Mouse (Mus musculus) forebrain, embryonic 14.5 days (tissue): Measurements from ENCODE around the gene Gm7030. TPM values are rescaled to one million over a fixed set of nuclear protein-coding genes. Genes with fewer than 3 reads are reported as not detected.

ENCODE experiments used
- polyA plus RNA-seq: library from polyadenylated mRNA; unstranded; fragments of >200 nt; fragmentation: Nextera tagmentation; extraction: Ambion mirVana; gene quantifications from 2 replicates; pipeline ENCODE4 v1.2.1, GENCODE M21; 2014

Gene Gm7030
- polyA plus RNA-seq, 1 experiment from 2014 or later: not detected

Other genes starting within 250 kb of the Gm7030 start
- 29.3 and 31.8 TPM in 2 replicates for gene Dhx16, start 249.6 kb downstream of the Gm7030 start, polyA plus RNA-seq
- 30.4 and 34.3 TPM in 2 replicates for gene 2310061I04Rik, start 232.0 kb downstream of the Gm7030 start, polyA plus RNA-seq
- gene Atat1, start 219.3 kb downstream of the Gm7030 start, polyA plus RNA-seq: 313 and 439 TPM in 2 replicates
- gene Mrps18b, start 213.0 kb downstream of the Gm7030 start, polyA plus RNA-seq: 58.4 and 68.8 TPM in 2 replicates
- gene Ppp1r10, start 213.0 kb downstream of the Gm7030 start, polyA plus RNA-seq: 34.9 and 44.5 TPM in 2 replicates
- gene Abcf1, start 159.7 kb downstream of the Gm7030 start, polyA plus RNA-seq: 55.8 and 78.1 TPM in 2 replicates
- 27.9 and 35.7 TPM in 2 replicates for gene Gnl1, start 149.6 kb downstream of the Gm7030 start, polyA plus RNA-seq
- gene Prr3, start 149.2 kb downstream of the Gm7030 start, polyA plus RNA-seq: 58.5 and 69.8 TPM in 2 replicates
- 2.3 and 4.8 TPM in 2 replicates for gene H2-T24, start 108.9 kb downstream of the Gm7030 start, polyA plus RNA-seq
- 4.5 and 5.6 TPM in 2 replicates for gene H2-T23, start 96.6 kb downstream of the Gm7030 start, polyA plus RNA-seq
- gene H2-T22, start 86.7 kb downstream of the Gm7030 start, polyA plus RNA-seq: 6.2 and 7.1 TPM in 2 replicates
- not detected in 2 replicates for gene Gm6034, start 86.5 kb downstream of the Gm7030 start, polyA plus RNA-seq
- gene Gm11127, start 71.1 kb downstream of the Gm7030 start, polyA plus RNA-seq: not detected in 2 replicates
- gene Gm19684, start 7.7 kb downstream of the Gm7030 start, polyA plus RNA-seq: not detected in 2 replicates
- gene Gm8909, start 39.1 kb upstream of the Gm7030 start, polyA plus RNA-seq: not detected in 2 replicates
- gene H2-T3, start 60.9 kb upstream of the Gm7030 start, polyA plus RNA-seq: not detected in 2 replicates
- 103 and 128 TPM in 2 replicates for gene Rpp21, start 128.6 kb upstream of the Gm7030 start, polyA plus RNA-seq
- 13.3 and 15.2 TPM in 2 replicates for gene Trim39, start 142.8 kb upstream of the Gm7030 start, polyA plus RNA-seq
- gene H2-M10.2, start 157.1 kb upstream of the Gm7030 start, polyA plus RNA-seq: not detected in 2 replicates
- gene H2-M10.1, start 196.7 kb upstream of the Gm7030 start, polyA plus RNA-seq: not detected in 2 replicates
- not detected in 2 replicates for gene H2-M10.3, start 239.0 kb upstream of the Gm7030 start, polyA plus RNA-seq